Mouse (Mus musculus): Measurements from ENCODE around the gene Ptger1. TPM values are rescaled to one million over a fixed set of nuclear protein-coding genes. Genes with fewer than 3 reads are reported as not detected.

The Ptger1 gene
- total RNA-seq, 2 experiments from 2014 or later: 0.95 to 1.1 TPM

DNA sequence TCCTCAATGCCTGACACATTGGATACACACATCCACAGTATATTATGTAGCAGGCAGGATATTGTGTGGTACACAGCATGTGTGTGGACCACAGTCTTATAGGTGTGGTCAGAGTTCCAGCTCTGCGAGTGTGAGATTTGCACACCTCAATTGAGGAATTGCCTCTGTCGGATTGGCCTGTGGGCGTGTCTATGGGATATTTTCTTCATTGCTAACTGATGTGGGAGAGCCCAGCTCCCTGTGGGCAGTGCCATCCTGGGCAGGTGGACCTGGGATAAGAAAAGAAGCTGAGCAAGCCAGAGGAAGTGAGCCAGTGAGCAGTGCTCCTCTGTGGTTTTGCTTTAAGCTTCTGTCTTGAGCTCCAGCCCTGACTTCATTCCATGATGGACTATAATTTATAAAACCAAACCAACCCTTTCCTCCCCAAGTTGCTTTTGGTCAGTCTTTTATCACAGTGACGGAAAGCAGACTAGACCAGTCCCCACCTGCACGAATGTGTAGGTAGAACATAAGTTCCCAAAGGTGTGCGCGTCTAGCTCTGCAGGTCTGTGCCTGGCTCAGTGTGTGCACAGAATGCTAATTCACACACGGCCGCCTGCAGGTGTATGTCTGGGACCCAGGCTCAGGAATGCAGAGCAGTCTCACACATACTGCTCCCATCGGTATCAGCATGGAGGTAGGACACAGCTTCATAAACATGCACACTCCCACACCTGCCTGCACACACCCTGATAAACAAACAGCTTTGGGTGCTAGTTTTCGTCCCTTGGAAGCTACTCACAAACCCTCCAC is 28.1 kb downstream of the Ptger1 start:
- no peak for DNase-seq
- intact Hi-C loops (cut with DNase I): no loop called here

DNA sequence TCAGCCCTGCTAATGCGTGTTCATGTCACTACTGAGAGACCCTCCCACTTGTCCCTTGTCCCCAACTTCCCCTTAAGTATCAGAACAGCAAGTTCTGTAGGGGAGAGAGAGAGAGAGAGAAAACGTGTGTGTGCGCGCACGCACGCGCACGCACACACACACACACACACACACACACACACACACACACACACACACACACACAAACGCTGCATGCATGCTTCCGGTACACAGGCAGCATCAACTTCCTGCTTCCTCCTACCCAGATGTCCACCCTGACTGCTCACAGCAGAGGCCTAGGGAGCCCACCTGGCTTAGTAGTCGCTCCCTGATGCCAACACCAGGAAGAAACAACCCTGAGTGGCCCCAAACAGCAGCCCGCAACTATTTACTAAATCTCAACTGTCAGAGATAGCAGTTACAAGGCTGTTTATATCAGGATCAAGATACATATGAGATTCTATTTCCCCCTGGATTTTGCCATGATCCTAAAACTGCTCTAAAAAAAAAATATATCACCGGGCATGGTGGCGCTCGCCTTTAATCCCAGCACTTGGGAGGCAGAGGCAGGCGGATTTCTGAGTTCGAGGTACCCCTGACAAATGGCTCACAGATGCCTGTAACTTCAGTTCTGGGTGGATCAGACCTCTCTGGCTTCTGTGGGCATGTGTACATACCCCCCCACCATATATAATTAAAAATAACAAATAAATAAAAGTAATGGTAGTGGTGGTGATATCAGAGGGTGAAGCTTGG is 29.1 kb downstream of the Ptger1 start:
- intact Hi-C loops (cut with DNase I): no loop called here

DNA sequence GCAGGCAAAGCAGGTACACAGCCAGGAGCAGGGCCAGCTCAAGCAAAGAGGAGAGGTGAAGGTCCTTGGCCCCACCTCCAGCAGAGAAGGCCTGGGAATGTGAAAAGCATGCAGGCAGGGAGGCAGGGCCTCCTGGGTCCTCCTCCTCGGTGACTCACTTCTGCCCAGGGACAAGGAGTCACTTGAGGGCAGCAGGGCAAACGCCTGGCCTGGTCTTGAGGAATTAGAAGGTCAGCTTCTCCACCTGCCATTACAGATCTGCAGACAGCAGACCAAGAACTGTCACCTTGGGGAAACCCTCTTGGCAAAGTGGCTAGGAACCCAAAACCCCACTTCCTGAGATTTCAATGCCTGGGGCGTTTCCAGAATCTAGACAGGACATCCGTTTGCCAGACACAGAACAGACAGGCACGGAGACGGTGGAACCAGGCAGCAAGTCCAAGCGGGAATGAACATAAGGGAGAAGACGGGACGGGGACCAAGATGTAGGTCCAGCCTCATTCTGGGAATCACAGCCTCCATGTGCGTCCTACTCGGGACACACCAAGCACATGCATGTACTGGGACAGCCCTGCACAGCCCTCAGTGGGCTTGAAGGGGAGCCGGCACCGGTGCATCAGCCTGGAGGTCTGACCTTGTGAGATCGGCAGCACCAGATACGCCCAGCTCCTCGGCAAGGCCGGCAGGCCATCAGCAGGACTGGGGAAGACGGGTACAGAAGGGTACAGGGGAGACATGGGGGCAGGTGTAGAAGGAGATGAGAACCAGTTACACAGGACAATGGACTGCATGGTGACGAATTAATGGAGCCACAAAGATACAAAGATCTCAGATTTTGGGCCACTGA is 31.1 kb downstream of the Ptger1 start:
- intact Hi-C loops (cut with DNase I): no loop called here
- no peak for DNase-seq

More for the DNA sequence above, 29.1 kb downstream of the Ptger1 start:
- DNase-seq: no peak

DNA sequence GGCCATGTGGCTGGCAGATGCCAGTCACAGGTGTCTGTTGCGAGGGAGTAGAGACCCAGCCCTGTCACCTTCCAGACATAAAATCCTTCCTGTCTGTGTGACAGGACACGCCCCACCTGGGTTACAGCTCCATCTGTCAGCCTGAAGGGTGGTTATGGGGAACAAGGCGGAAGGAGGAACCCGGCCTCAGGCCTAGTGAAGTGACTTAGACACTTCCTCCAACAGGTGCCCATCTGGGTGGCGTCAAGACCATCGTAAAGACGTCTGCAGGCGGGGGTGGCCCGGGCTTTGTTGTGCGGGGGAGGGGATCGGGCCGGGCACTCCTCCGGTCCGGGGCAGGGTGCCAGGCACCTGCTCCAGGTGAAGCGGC is 31.8 kb downstream of the Ptger1 start:
- intact Hi-C loops (cut with DNase I): no loop called here
- DNase-seq: peak; percentile 29

DNA sequence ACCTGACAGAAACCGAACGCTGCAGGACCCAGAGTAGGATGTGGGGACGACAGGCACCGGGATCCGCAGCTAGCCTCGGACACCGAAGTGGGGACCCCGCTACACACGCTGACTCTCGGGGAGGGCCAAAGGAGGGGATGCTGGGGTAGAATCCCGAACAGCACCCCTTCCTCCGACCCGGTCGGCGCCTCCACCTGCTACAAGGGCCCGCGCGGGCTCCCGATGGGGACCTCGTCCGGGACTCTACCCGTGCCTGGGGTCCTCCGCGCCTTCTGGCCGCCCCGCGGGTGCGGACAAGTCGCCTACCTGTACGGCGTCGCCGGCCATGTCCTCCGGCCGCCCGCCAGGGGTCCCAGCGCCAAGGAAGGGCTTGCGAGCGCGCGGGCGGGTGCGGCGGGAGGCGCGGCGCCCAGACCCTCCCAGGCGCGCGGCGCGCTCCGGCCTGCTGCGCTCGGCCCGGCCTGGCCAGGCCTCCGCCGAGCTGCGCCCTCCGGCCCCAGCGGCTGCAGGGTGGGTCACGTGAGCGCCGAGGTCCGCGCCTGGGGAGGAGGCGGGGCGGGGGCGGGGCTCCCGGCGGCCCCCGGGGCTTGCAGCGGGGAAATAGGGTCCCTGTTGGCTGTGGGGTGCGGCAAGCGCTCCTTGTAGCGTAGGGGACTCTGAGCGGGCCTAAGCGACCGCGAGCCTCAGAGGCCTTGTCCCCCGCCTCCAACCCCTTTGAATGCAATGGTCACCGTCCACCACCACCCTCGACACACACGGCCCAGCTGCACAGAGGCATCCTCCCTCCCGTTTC is 32.4 kb downstream of the Ptger1 start, which contains the start of gene Pkn1:
TSS of gene Pkn1 (minus strand) at position 519 of the 793 bp plus-strand sequence.
- intact Hi-C loops (cut with DNase I): no loop called here
- DNase-seq: peak; percentile 78

DNA sequence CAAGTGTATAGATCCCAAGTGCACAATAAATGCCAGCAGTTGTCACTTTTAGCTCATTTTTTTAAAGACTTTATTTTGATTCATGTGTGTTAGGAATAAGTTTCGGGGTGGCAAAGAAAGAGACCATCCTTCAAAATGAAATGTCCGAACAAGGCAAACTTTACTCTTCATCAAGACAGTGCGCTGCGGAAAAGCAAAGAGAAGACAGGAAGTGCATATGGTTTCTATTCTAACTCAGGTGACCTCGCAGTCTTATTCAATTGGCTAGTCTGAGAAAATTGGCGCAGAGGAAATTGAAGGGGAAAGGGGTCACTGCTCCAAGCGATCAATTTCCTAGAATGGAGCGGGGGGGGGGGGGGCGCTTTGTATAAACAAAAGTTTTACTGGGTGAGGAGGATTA is 33.1 kb downstream of the Ptger1 start:
- intact Hi-C loops (cut with DNase I): no loop called here
- no peak for DNase-seq

DNA sequence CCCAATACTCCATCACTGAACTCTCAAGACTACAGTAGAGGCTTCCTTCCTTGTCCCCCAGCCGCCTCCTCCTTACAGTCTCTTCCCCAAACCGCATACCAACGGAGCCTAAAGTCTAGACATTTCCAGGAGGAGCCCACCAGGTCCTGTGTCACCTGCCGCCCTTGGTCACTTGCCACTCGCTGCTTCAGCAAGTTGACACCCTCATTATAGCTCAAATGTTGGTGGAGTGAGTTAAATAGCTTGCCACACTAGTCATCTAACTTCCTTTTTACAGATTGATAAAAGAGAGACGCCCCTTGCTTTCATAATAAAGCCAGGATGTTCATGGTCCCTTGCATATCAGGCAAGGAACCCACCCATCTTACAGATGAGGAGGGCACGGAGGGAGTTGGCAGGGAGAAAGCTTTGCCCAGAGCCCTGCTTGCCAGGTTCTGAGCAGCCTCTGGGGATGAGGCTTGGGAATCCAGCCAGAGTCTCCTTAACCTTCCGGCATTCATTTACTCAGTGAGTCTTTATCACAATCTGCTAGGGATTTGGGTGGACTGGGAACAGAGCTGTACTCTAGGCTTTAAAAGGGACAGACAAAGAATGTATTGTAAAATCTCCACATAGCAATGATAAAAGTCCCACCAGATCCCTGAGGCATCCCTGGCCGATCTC is 34.1 kb downstream of the Ptger1 start:
- intact Hi-C loops (cut with DNase I): no loop called here
- DNase-seq: no peak

DNA sequence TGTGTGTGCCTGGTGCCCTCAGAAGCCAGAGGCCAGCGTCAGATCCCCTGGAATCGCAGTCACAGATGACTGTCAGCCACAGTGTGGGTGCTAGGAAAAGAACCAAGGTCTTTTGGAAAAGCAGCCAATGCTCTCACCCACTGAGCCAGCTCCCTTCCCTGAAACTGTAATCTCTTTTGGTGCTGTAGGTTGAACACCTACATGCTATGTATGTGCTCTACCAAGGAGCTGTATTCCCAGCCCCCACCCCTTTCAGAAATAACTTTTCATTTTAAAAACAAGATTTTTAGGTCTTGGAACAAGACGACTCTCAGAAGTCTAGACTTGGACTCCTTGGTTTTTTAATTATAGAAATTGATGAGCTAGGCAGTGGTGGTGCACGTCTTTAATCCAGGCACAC is 36.9 kb downstream of the Ptger1 start:
- intact Hi-C loops (cut with DNase I): no loop called here
- DNase-seq: no peak

DNA sequence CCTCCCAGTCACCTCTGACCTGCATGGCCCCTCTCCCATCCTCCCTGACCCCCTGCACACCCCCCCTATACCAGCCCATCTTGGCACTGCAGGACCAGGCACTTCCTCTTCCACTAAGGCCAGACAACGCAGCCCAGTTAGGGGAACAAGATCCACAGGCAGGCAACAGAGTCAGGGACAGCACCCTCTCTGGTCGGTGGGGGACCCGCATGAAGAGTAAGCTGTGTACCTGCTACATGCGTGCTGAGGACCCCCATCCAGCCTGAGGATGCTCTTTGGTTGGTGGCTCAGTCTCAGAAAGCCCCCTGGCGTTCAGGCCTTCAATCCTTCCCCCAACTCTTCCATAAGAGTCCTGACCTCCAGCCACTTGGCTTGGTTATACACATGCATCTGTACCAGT is 39.9 kb downstream of the Ptger1 start:
- DNase-seq: no peak
- intact Hi-C loops (cut with DNase I): no loop called here

DNA sequence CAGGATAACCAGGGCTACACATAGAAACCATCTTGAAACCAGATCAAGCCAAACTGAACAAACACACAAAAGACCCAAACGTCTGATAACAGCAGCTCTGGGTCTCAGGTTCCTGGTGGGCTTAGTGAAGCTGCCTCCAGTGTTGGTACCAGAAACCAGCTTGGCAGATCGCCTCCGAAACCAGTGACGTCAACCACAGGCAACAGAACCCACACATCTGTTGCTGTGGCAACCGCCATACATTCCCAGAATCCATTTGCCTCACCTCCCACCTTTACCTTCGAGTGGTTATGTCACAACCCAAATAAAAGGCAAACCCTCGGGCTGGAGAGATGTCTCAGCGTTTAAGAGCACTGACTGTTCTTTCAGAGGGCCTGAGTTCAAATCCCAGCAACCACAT is 41.1 kb downstream of the Ptger1 start:
- intact Hi-C loops (cut with DNase I): no loop called here
- no peak for DNase-seq

DNA sequence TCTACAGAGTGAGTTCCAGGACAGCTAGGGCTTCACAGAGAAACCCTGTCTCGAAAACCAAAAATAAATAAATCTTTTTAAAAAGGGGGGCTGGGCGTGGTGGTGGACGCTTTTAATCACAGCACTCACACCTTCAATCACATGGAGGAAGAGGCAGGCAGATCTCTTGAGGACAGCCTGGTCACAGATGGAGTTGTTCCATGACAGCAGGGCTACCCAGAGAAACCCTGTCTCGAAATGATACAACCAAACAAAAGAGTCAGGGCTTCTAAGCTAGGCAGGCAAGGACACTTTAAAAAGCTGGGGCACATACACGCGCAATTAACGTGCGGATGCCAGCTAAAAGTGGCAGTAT is 48.2 kb downstream of the Ptger1 start:
- intact Hi-C loops (cut with DNase I): no loop called here
- no peak for DNase-seq

DNA sequence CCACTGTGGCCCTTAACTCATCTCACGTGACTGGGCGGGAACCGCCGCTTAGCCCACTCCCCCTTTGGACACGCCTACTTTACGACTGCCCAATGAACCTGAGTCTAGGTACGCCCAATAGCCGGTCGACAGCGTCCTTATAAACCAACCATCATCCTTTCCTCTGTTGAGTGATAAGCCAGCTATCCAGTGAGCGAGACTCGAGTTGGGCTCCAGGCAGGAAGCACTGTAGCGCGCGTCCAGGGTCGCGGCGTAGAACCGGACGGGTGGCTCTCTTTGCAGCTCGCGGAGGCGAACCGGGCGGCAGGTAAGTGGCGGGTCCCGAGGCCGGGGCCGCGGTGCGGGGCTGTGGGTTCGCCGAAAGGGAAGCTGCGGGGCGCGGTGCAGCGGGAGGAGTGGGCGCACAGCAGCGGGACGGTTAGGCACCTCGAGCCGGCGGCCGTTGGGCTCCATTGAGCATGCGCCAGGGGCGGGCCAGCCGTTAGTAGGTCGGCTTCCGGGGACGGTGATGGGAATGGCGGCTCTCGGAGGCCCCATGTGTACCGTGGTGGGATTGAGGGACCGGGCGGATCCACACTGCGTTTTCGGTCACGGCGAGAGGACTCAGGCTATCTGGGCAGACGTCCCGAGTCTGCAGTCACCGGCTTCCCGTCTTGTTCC is 48.7 kb downstream of the Ptger1 start, which contains the start of gene Ddx39:
TSS of gene Ddx39 (plus strand) at position 147 of the 660 bp plus-strand sequence.
- intact Hi-C loops (cut with DNase I): no loop called here
- peak; percentile 91 for DNase-seq

DNA sequence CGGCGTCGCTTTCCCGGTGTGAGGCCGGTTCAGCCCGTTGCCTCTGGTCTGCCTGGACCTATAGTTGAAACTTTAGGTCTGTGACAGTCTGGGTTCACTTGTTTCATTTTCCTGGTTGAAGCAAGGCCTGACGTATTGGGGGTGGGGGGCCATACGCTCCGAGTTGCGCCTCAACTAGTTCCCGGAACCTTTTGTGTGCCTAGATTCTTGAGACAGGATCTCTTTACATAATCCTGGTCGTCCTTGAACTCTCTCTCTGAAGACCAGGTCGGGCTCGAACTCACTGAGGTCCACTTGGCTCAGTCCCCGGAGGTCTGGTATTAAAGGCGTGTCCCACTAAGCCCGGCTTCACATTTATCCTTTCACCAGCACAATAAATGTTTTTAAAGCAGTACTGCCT is 49.3 kb downstream of the Ptger1 start:
- intact Hi-C loops (cut with DNase I): no loop called here
- DNase-seq: no peak

DNA sequence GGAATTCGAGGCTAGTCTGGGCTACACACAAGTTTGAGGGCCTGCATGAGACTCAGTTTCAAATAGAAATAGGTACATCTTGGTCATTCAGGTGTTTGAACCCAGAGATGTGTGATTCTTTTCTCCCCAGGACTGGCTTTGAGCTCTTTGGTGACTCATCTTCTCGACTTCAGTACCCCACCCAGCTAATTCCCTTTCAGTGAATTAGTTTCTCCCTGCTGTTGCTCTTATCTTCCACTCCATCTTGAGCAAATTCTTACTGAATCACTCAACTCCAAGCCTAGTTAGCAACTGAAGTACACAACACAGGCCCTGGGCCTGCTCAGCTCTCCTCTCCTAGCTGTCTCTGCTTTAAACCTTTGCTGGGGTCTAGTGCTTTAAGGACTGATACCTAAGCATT is 50.1 kb downstream of the Ptger1 start:
- DNase-seq: no peak
- intact Hi-C loops (cut with DNase I): no loop called here

DNA sequence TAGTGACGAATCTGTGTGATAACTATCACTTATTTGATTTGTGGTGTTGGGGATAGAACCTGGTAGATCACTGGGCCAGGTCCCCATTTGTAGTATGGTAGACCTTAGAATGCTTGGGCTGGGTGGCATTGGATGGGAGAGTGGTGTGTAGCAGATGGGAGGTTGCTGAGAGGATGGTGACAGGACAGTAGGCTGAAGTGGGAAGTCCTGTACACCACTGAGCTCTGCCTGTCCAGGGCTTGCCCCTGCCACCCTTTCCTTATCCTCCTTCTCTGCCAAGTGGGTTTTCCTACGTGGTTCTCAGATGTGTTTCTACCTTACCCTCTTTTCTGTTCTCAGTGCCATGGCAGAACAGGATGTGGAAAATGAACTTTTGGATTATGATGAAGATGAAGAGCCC is 52.6 kb downstream of the Ptger1 start:
- intact Hi-C loops (cut with DNase I): no loop called here
- DNase-seq: no peak

DNA sequence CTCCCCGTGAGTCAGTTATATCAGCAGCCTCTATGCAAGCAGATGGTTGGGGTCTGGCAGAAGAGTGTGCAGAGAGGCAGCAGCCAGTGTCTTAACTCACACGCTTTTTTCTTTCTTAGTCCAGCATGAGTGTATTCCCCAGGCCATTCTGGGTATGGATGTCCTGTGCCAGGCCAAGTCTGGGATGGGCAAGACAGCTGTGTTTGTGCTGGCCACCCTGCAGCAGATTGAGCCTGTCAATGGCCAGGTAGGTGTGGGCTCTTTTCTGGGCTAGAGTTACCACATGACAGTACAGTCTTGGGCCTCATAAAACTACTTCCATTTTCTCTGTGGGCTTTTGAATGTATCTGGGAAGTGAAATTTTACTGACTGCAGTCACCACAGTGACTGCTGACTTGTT is 53.2 kb downstream of the Ptger1 start:
- no peak for DNase-seq
- intact Hi-C loops (cut with DNase I): loop anchor here (10.0 kb wide), 1 partner anchor 205 kb away; no protein-coding TSS in a partner anchor

DNA sequence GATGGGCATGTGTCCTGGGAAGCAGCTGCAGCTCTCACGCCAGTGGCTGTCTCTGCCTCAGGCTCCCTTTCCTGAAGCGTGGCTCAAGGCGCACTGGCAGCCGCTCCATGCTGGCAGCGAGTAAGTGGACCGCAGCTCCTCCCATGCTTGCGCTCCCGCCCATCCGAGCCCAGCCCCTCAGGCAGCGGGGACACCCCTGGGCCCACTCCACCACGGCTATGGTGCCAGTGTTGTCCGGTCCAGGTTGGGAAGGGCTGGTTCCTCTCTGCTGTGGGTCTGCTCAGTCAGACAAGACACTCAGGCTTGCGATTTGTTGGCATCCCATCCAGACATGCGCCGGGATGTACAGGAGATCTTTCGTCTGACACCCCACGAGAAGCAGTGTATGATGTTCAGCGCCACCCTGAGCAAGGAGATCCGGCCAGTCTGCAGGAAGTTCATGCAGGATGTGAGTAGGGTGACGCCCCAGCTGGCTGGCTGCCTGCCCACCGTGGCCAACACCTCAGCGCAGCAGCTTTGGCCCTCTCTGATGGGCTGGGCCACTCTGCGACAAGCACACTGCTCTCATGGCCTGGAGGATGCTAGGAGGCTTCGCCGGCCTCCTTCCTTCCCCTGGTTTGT is 55.0 kb downstream of the Ptger1 start:
- no peak for DNase-seq
- intact Hi-C loops (cut with DNase I): loop anchor here (10.0 kb wide), 1 partner anchor 203 kb away; no protein-coding TSS in a partner anchor

Data from left cerebral cortex, postnatal 4 days (tissue).